Mouse (Mus musculus) retina, embryonic 14.5 days (tissue): ENCODE measurements around the gene 1600012H06Rik.
"Not testable (repeated sequence)": the region's sequence is repeated elsewhere in the genome, so short reads cannot be mapped to it uniquely, and the experiment has no call there.

Source experiments
- DNase-seq: peaks from one replicate; pipeline ENCODE4 v3.0.0-alpha.2; 2015; ENCODE audit warnings: low spot score

Gene 1600012H06Rik

GRCm38 (mm10) chr17:14943729-14944059, 710 bp downstream of the 1600012H06Rik start:
- DNase-seq, result no peak

- no peak for DNase-seq
These were observed 1.6 kb downstream of the 1600012H06Rik start for GRCm38 (mm10) chr17:14944551-14944950.

GRCm38 (mm10) chr17:14949161-14949827, 6.3 kb downstream of the 1600012H06Rik start:
- no peak for DNase-seq

- DNase-seq, result no peak
These were observed 10.5 kb downstream of the 1600012H06Rik start for GRCm38 (mm10) chr17:14953452-14953851.

GRCm38 (mm10) chr17:14958686-14959327, 15.8 kb downstream of the 1600012H06Rik start:
- DNase-seq, result no peak

- peak; percentile 13 for DNase-seq
These were observed 17.0 kb downstream of the 1600012H06Rik start for GRCm38 (mm10) chr17:14959979-14960378.

- peak; percentile 5 for DNase-seq
These were observed 17.5 kb downstream of the 1600012H06Rik start for GRCm38 (mm10) chr17:14960520-14960919.

GRCm38 (mm10) chr17:14960951-14961556, 18.1 kb downstream of the 1600012H06Rik start, which contains the start of gene Phf10:
Phf10 (minus strand) TSS chr17:14961273.
- DNase-seq, result peak; percentile 52

GRCm38 (mm10) chr17:14961557-14962154, 18.7 kb downstream of the 1600012H06Rik start:
- not testable (repeated sequence) for DNase-seq

GRCm38 (mm10) chr17:14968373-14968913, 25.5 kb downstream of the 1600012H06Rik start:
- DNase-seq, result not testable (repeated sequence)

GRCm38 (mm10) chr17:14977718-14978361, 34.9 kb downstream of the 1600012H06Rik start:
- not testable (repeated sequence) for DNase-seq

- DNase-seq, result not testable (repeated sequence)
These were observed 35.5 kb downstream of the 1600012H06Rik start, which contains the start of the genes 9030025P20Rik and Gm3417 for GRCm38 (mm10) chr17:14978362-14979038. 9030025P20Rik (plus strand) TSS chr17:14978468. Gm3417 (minus strand) TSS chr17:14978790.

GRCm38 (mm10) chr17:14990116-14990702, 47.2 kb downstream of the 1600012H06Rik start:
- DNase-seq, result not testable (repeated sequence)

- DNase-seq, result not testable (repeated sequence)
These were observed 49.6 kb downstream of the 1600012H06Rik start for GRCm38 (mm10) chr17:14992522-14993138.

GRCm38 (mm10) chr17:14993139-14993832, 50.3 kb downstream of the 1600012H06Rik start:
- DNase-seq, result not testable (repeated sequence)

GRCm38 (mm10) chr17:14994140-14994539, 51.2 kb downstream of the 1600012H06Rik start:
- not testable (repeated sequence) for DNase-seq

GRCm38 (mm10) chr17:15000047-15000446, 57.1 kb downstream of the 1600012H06Rik start:
- not testable (repeated sequence) for DNase-seq

- DNase-seq, result not testable (repeated sequence)
These were observed 66.1 kb downstream of the 1600012H06Rik start for GRCm38 (mm10) chr17:15009088-15009487.
